Mouse (Mus musculus): ENCODE measurements at regions not wholly inside any gene's neighbourhood (a gene's known extent, or its start where the extent isn't known, plus 50 kb on each side); places are given as distances from the start of the nearest gene placed in this dataset.

DNA sequence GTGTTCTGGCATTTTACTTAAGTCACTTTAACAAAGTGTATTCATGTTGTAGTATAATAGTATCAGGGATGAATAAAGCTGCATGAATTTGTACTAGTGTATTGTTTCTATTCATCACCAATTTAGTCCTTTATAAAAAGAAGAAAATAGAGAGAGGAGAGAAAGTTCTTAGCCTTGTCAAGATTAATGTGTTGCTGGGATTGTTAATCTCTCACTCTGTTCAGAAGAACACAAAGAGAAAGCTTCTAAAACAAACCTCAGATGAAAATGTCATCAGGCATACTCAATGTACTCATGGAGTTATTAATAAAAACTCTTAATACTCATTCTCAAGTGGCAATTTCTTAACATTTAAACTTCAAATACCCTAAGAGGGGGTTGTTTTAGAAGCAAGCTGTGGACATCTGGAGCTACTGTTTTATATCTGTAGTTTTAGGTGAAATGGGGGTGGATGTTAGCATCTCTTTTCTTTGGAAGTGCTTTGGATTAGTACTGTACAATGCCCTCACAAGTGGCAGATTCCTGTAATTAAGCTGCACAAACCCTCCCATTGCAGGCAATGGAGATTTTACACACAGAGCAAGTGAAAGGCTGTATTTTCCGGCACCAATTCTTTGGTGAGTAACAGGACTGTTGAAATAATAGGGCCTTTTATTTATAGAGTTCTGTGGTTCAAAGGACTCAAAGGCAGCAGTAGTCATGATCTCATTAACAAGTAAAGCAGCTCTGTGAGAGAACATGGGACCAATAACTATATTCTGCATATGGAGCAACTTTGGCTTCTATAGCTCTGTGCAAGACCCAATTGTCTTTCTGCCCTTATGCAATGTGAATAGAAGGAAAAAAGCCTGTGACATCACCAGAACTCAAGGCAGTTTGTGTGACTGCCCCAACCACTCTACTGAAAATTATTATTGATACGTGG, 273.4 kb upstream of the Epha5 start:
- H3K4me3 ChIP-seq = no peak overlapping the region
- no peaks in the 10 kb centered on the region for H3K4me1 ChIP-seq
- H3K27me3 ChIP-seq = no peaks in the 10 kb centered on the region
- no peak overlapping the region for H3K9ac ChIP-seq
- no peaks in the 10 kb centered on the region for H3K9me3 ChIP-seq
- no peak overlapping the region for H3K4me2 ChIP-seq
- no peaks in the 10 kb centered on the region for H3K36me3 ChIP-seq
- ATAC-seq (ENCODE audit: borderline replicate concordance, extremely low read depth, low FRiP score, low TSS enrichment) = no peak
- WGBS = 88% methylated on average over 2 of the region's 2 CpGs
- H3K27ac ChIP-seq = no peak overlapping the region

GRCm38 (mm10) chr5:84687534-84687933, 270.4 kb upstream of the Epha5 start:
- Histone ChIP-seq H3K4me2 (no peak overlapping the region), H3K27me3 (no peaks in the 10 kb centered on the region), H3K4me1 (no peaks in the 10 kb centered on the region), H3K9ac (no peak overlapping the region), H3K9me3 (no peaks in the 10 kb centered on the region), H3K27ac (no peak overlapping the region), H3K4me3 (no peak overlapping the region), H3K36me3 (no peaks in the 10 kb centered on the region)
- ATAC-seq (ENCODE audit: borderline replicate concordance, extremely low read depth, low FRiP score, low TSS enrichment) = no peak

GRCm38 (mm10) chr5:84655171-84655570, 238.0 kb upstream of the Epha5 start:
- Histone ChIP-seq H3K9ac (no peak overlapping the region), H3K36me3 (no peaks in the 10 kb centered on the region), H3K9me3 (no peaks in the 10 kb centered on the region), H3K27ac (no peak overlapping the region), H3K4me1 (no peaks in the 10 kb centered on the region), H3K4me2 (no peak overlapping the region), H3K4me3 (no peak overlapping the region), H3K27me3 (no peaks in the 10 kb centered on the region)
- ATAC-seq (ENCODE audit: borderline replicate concordance, extremely low read depth, low FRiP score, low TSS enrichment) = no peak

DNA sequence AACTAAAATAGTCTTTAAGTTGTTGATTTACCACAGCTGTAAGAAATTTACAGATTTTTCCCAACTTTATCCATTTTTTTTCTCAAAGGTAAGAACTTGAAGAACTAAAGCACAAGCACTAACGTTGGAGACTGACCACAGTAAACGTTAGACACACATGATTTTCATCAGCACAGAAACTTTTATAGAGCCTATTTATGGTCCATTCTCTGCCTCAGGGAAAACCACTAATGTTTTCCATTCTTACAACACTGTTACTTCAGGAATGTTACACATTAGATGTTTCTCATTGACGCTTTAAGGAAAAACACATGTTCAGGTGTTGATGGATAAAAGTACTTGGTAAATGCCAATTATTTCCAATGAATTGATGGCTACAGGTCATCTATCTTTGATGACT, 218.3 kb upstream of the Epha5 start:
- ATAC-seq (ENCODE audit: borderline replicate concordance, extremely low read depth, low FRiP score, low TSS enrichment) = no peak
- Histone ChIP-seq H3K27ac (no peak overlapping the region), H3K9me3 (no peaks in the 10 kb centered on the region), H3K4me2 (no peak overlapping the region), H3K36me3 (no peaks in the 10 kb centered on the region), H3K4me1 (no peaks in the 10 kb centered on the region), H3K27me3 (no peaks in the 10 kb centered on the region), H3K9ac (no peak overlapping the region), H3K4me3 (no peak overlapping the region)
- 76% methylated on average over 3 of the region's 3 CpGs for WGBS

GRCm38 (mm10) chr5:84632851-84633250, 215.7 kb upstream of the Epha5 start:
- no peak for ATAC-seq (ENCODE audit: borderline replicate concordance, extremely low read depth, low FRiP score, low TSS enrichment)
- Histone ChIP-seq H3K4me1 (no peaks in the 10 kb centered on the region), H3K9ac (no peak overlapping the region), H3K27me3 (no peaks in the 10 kb centered on the region), H3K4me3 (no peak overlapping the region), H3K27ac (no peak overlapping the region), H3K4me2 (no peak overlapping the region), H3K36me3 (no peaks in the 10 kb centered on the region), H3K9me3 (no peaks in the 10 kb centered on the region)
- 81% methylated on average over 2 of the region's 2 CpGs for WGBS

- Histone ChIP-seq H3K27ac (no peak overlapping the region), H3K4me1 (no peaks in the 10 kb centered on the region), H3K4me3 (no peak overlapping the region), H3K9ac (no peak overlapping the region), H3K27me3 (no peaks in the 10 kb centered on the region), H3K36me3 (no peaks in the 10 kb centered on the region), H3K4me2 (no peak overlapping the region), H3K9me3 (no peaks in the 10 kb centered on the region)
- ATAC-seq (ENCODE audit: borderline replicate concordance, extremely low read depth, low FRiP score, low TSS enrichment) = no peak
- 78% methylated on average over 1 of the region's 1 CpGs for WGBS
Observed at GRCm38 (mm10) chr5:84618194-84618593, 201.0 kb upstream of the Epha5 start.

DNA sequence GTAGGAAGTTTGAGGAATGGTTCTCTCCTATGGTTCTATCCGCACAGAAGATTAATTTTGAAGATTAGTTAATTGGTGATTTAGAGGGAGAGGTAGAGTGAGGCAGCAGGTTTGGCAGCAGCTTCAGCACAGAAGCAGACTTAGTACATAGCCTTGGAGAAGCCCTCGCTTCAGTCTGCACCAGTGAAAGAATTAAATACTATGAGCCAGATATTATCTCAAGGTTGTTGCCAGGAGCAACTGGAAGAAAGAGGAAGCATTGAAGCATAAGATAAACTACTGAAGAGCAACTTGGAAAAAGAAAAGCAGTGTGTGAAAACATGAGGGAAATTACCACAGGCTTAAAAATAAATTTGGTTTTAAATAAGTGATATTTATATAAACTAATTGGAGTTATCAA, 191.5 kb upstream of the Epha5 start:
- Histone ChIP-seq H3K36me3 (no peaks in the 10 kb centered on the region), H3K4me1 (no peaks in the 10 kb centered on the region), H3K4me3 (no peak overlapping the region), H3K27ac (no peak overlapping the region), H3K27me3 (no peaks in the 10 kb centered on the region), H3K4me2 (no peak overlapping the region), H3K9ac (no peak overlapping the region), H3K9me3 (no peaks in the 10 kb centered on the region)
- 62% methylated on average over 2 of the region's 2 CpGs for WGBS
- ATAC-seq (ENCODE audit: borderline replicate concordance, extremely low read depth, low FRiP score, low TSS enrichment) = no peak

GRCm38 (mm10) chr5:84565311-84565946, 148.2 kb upstream of the Epha5 start:
- Histone ChIP-seq H3K27ac (no peak overlapping the region), H3K9me3 (no peaks in the 10 kb centered on the region), H3K36me3 (no peaks in the 10 kb centered on the region), H3K4me1 (no peaks in the 10 kb centered on the region), H3K9ac (no peak overlapping the region), H3K4me2 (no peak overlapping the region), H3K4me3 (no peak overlapping the region), H3K27me3 (no peaks in the 10 kb centered on the region)
- WGBS = 72% methylated on average over 5 of the region's 5 CpGs
- no peak for ATAC-seq (ENCODE audit: borderline replicate concordance, extremely low read depth, low FRiP score, low TSS enrichment)

GRCm38 (mm10) chr5:84519836-84520235, 102.7 kb upstream of the Epha5 start:
- no peaks in the 10 kb centered on the region for H3K36me3 ChIP-seq
- H3K4me3 ChIP-seq = no peak overlapping the region
- no peaks in the 10 kb centered on the region for H3K4me1 ChIP-seq
- H3K9ac ChIP-seq = no peak overlapping the region
- no peak for ATAC-seq (ENCODE audit: borderline replicate concordance, extremely low read depth, low FRiP score, low TSS enrichment)
- no peak overlapping the region for H3K4me2 ChIP-seq
- H3K27ac ChIP-seq = no peak overlapping the region
- H3K27me3 ChIP-seq = no peaks in the 10 kb centered on the region
- no peaks in the 10 kb centered on the region for H3K9me3 ChIP-seq

- peak; percentile 49; the same call in 1 of the 2 replicates for ATAC-seq (ENCODE audit: borderline replicate concordance, extremely low read depth, low FRiP score, low TSS enrichment)
- Histone ChIP-seq H3K27ac (no peak overlapping the region), H3K4me1 (no peaks in the 10 kb centered on the region), H3K9me3 (no peaks in the 10 kb centered on the region), H3K27me3 (no peaks in the 10 kb centered on the region), H3K4me3 (no peak overlapping the region), H3K4me2 (no peak overlapping the region), H3K9ac (no peak overlapping the region), H3K36me3 (no peaks in the 10 kb centered on the region)
- 60% methylated on average over 5 of the region's 5 CpGs for WGBS
Observed at GRCm38 (mm10) chr5:84510144-84510543, 93.0 kb upstream of the Epha5 start.

DNA sequence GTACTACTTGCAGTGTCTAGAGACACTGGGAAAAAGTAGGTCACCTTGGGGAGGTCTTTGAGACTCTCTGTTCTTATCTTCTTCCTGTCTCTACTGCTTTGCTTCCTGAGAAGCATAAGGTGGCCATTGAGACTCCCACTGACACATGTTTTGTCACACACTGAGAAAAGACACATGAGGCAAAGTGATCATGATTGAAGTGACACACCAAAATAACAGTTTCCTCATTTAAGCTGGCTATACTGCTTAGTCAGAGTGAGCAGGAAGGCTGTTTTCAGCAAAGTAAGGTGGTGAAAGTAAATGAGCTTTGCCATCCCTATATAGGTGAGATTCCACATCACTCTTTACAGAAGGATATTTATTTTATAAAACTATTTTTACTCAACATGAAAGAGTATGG, 63.8 kb upstream of the Epha5 start:
- H3K27ac ChIP-seq = no peak overlapping the region
- H3K4me3 ChIP-seq = no peak overlapping the region
- ATAC-seq (ENCODE audit: borderline replicate concordance, extremely low read depth, low FRiP score, low TSS enrichment) = no peak
- H3K4me1 ChIP-seq = no peaks in the 10 kb centered on the region
- no peaks in the 10 kb centered on the region for H3K27me3 ChIP-seq
- H3K4me2 ChIP-seq = no peak overlapping the region
- H3K9me3 ChIP-seq = no peaks in the 10 kb centered on the region
- no peak overlapping the region for H3K9ac ChIP-seq
- no peaks in the 10 kb centered on the region for H3K36me3 ChIP-seq
